Mouse (Mus musculus): ENCODE measurements around the gene Ptprk. TPM values are rescaled to one million over a fixed set of nuclear protein-coding genes. Genes with fewer than 3 reads are reported as not detected.
A peak's percentile ranks its signal among the peaks of the same experiment; 100 is the strongest.

Ptprk gene
- total RNA-seq (2021) = 10 to 100 TPM; 78.3 to 87.8 TPM

- intact Hi-C loops (cut with DNase I) = loop anchor here (5.0 to 10.0 kb wide), 5 partner anchors 52 to 943 kb away; no protein-coding TSS in a partner anchor
Observed at GRCm38 (mm10) chr10:28074653-28075451, at the start of gene Ptprk. Gene Ptprk (plus strand): TSS chr10:28074820.

DNA sequence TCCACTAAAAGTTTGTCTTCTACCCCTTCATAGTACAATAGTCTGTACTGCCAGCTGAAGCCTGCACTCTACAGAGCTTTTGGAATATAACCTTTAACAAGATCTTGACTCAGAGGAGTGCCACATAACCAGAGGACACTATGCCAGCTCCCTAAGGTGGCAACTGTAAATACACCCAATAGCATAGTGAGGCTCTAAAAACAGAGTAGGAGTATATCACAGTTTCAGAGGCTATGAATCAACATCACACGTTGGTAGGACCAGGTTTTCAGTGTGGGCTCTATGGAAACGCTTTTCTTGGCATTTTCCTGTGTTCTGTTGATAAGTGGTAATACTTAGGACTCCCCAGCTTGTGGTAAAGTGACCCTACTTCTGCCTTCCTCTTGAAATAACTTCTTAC is 46.8 kb upstream of the Ptprk start:
- peak; percentile 4 to 49 for DNase-seq (ENCODE audit: low spot score in 2 of 2)
- intact Hi-C loops (cut with DNase I) = no loop called here

More at GRCm38 (mm10) chr10:28074653-28075451, at the start of gene Ptprk:
- peak; percentile 92 to 95 for DNase-seq (ENCODE audit: low spot score in 2 of 2)

GRCm38 (mm10) chr10:28036456-28036855 is 38.2 kb upstream of the Ptprk start:
- DNase-seq (ENCODE audit: low spot score in 2 of 2) = no peak

DNA sequence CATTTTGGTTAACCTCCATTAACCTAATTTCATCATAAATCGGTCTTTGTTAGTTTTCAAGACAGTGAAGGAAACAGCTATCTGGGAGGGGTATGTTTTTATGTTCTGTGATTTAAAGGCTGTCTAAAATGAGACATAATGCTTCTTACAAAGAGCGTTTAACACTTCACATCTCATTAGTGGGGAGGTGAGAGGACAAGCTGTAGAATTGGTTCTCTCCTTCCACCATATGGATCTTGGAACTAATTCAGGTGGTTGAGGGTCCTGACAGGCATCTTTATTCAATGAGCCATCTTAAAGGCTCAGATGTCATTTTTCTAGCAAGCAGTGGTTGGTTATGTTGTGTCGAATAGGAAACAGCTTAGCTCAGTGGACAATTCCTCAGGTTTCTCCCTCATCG is 19.9 kb upstream of the Ptprk start:
- intact Hi-C loops (cut with DNase I) = no loop called here
- no peak for DNase-seq (ENCODE audit: low spot score in 2 of 2)

More at GRCm38 (mm10) chr10:28036456-28036855, 38.2 kb upstream of the Ptprk start:
- intact Hi-C loops (cut with DNase I) = no loop called here

DNA sequence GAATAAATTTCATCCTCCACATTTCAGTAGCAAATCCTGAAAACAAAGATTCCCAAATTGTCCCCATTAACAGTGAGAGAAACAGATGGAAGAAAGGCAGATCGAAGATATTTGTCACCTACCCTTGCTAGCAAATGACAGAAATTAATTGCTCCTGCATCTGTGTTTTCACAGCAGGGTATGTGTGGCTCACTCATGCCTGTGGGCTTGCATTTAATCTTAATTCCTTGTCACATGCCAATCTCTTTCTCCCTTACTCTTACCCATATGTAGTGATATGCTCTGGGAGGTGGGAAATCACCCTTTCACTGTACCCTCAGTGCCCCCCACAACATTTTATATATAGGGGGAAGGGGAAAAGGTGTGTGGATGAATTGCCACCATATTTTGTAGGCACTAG is 15.4 kb upstream of the Ptprk start:
- DNase-seq (ENCODE audit: low spot score in 2 of 2) = no peak

DNA sequence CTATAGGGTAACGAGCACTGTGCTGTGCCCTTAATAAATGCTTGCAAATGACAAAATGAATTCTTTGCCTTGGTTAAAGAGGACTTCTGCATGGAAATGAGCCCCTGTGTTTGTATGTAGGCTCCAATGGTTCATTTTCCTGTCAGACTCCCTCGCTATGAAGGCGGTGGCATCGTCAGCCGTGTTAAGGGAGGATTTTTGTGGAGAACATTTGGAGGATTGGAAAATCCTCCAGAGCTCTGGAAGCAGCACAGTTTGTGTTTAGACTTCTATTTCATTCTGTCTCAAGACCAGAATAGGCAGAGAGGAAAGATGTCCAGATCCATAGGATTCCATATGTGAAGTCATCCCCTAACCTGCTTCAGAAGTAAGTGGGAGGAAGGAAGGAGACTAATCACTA is 6.6 kb upstream of the Ptprk start:
- intact Hi-C loops (cut with DNase I) = loop anchor here (10.0 kb wide), 1 partner anchor 627 kb away; no protein-coding TSS in a partner anchor
- DNase-seq (ENCODE audit: low spot score in 2 of 2) = peak; percentile 26 to 85

More for the DNA sequence above, 15.4 kb upstream of the Ptprk start:
- intact Hi-C loops (cut with DNase I) = no loop called here

- peak; percentile 50 to 80 for DNase-seq (ENCODE audit: low spot score in 2 of 2)
- intact Hi-C loops (cut with DNase I) = loop anchor here (5.0 to 10.0 kb wide), 4 partner anchors 589 to 942 kb away; no protein-coding TSS in a partner anchor
Observed at GRCm38 (mm10) chr10:28073991-28074652, 498 bp upstream of the Ptprk start.

DNA sequence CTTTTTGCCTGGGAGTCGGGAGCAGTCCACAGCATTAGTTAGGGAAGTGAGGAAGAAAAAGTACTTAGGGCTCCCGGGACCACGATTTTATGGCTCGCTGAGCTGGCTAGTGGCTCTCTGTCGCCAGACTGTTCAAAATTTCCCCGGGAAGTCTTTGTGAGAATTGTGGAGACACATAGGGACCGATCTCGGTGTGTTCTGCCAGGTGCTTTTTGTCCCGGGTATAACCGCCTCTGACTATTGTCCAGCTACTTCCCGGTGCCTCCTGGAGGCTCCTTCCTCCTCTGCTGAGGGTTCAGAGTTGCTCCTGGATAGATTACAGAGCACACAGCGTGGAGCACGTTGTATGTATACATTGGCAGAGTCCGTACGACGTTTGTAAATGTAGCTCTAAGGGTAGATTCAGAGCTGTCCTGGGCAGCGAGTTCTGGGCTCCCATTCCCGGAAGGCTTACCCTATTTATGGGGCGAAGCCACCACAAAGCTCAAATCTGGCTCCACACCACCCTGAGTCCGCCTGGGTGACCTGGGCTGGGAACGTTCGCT is 943 bp downstream of the Ptprk start:
- peak; percentile 31 to 37 for DNase-seq (ENCODE audit: low spot score in 2 of 2)
- intact Hi-C loops (cut with DNase I) = loop anchor here (5.0 to 10.0 kb wide), 4 partner anchors 52 to 769 kb away; no protein-coding TSS in a partner anchor

GRCm38 (mm10) chr10:28076036-28076855 is 1.6 kb downstream of the Ptprk start:
- DNase-seq (ENCODE audit: low spot score in 2 of 2) = peak in 1 of 2 experiments; percentile 36

GRCm38 (mm10) chr10:28078270-28078669 is 3.6 kb downstream of the Ptprk start:
- intact Hi-C loops (cut with DNase I) = loop anchor here (5.0 to 10.0 kb wide), 4 partner anchors 49 to 767 kb away; no protein-coding TSS in a partner anchor
- DNase-seq (ENCODE audit: low spot score in 2 of 2) = no peak

More at GRCm38 (mm10) chr10:28076036-28076855, 1.6 kb downstream of the Ptprk start:
- intact Hi-C loops (cut with DNase I) = loop anchor here (5.0 to 10.0 kb wide), 4 partner anchors 51 to 769 kb away; no protein-coding TSS in a partner anchor

- DNase-seq (ENCODE audit: low spot score in 2 of 2) = no peak
- intact Hi-C loops (cut with DNase I) = no loop called here
Observed at GRCm38 (mm10) chr10:28081221-28081620, 6.6 kb downstream of the Ptprk start.

DNA sequence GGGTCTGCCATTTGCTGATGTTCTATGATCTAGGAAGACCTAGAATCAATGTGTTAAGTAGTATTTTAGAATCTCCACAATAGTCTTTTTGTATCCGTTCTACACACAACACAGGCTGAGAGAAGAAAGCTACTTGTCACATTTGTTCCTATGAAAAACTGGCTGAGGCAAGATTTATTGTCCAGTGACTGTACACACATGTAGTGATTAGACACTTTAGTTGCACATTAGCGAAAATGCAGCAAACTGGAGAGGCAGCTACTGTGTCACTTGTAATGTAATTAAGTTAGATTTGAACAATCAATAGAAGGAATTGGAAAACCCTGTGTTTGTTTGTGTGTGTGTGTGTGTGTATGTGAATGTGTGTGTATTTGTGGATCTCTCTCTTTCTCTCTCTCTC is 8.6 kb downstream of the Ptprk start:
- DNase-seq (ENCODE audit: low spot score in 2 of 2) = no peak
- intact Hi-C loops (cut with DNase I) = no loop called here

DNA sequence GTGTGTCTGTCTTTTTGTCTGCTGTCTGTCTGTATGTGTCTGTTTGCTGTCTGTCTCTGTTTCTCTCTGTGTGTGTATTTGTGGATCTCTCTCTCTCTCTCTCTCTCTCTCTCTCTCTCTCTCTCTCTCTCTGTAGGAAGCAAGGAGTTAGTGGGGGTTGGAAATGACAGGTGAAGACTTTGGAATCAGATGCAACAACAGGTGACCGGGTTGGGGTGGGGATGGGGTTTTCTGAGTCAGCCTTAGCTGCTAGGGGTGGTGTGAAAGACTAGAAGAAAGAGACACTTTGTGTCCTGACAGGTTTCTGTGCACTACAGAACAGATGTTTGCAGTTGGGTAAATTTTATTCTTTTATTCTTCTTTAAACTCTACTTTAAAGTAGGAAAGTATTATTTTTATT is 9.0 kb downstream of the Ptprk start:
- intact Hi-C loops (cut with DNase I) = no loop called here
- DNase-seq (ENCODE audit: low spot score in 2 of 2) = no peak

GRCm38 (mm10) chr10:28087341-28087740 is 12.7 kb downstream of the Ptprk start:
- intact Hi-C loops (cut with DNase I) = no loop called here
- no peak for DNase-seq (ENCODE audit: low spot score in 2 of 2)

DNA sequence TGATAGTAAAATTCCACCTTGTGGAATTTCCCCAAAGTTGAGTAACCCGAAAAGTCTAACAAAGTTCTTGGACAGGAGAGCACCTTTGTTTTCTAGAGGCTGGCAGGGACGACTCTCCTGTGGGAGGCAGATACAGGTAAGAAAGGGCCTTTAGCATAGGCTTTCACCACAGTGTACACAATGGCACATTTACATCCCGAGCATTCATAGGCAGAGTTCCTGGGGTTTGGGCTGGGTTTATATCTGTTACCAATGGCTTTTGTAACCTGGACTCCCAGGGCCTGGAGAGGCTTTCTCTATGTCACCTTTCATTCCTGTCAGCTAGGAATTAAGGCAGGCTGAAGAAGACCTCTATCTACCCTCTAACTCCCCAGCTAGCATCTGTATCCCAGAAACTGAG is 13.1 kb downstream of the Ptprk start:
- intact Hi-C loops (cut with DNase I) = no loop called here
- DNase-seq (ENCODE audit: low spot score in 2 of 2) = no peak

DNA sequence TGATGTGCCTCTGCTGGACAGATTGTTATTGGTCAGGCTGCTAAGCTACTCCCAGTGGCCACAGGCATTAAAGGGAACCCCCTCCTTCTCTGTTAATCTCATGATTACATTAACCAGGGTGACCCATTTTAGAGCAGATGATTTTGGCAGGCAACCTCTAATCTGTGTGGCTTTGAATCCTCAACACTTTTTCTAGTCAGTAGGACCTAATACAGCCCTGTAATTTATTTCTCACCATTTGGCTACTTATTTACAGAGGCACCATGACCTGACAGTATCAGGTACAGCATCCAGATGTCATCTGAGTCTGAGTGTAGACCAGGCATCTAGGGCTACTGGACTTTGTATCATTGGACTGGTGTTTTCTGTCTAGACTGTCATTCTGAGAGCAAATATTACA is 21.4 kb downstream of the Ptprk start:
- DNase-seq (ENCODE audit: low spot score in 2 of 2) = no peak
- intact Hi-C loops (cut with DNase I) = no loop called here

- no peak for DNase-seq (ENCODE audit: low spot score in 2 of 2)
- intact Hi-C loops (cut with DNase I) = no loop called here
Observed at GRCm38 (mm10) chr10:28097637-28098036, 23.0 kb downstream of the Ptprk start.

DNA sequence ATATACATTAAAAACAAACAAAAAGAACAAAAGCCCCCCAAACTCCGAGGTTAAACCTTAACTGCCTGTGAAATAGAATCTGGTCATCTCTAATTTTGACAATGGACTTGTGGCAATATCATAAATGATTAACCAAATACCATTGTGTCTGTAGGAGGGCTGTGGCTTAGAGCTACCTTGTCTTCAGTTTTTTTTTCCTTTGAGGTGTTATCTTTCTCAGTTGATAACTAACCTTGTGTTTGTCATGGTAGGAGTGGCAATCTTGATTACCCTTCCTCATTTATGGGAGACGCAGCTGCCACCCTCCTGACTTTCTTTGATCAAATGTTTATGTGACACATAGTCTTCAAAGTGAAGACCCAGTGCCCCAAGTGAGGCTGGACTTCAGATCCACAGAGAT is 24.3 kb downstream of the Ptprk start:
- intact Hi-C loops (cut with DNase I) = no loop called here
- no peak for DNase-seq (ENCODE audit: low spot score in 2 of 2)

- no peak for DNase-seq (ENCODE audit: low spot score in 2 of 2)
- intact Hi-C loops (cut with DNase I) = no loop called here
Observed at GRCm38 (mm10) chr10:28103406-28103906, 28.8 kb downstream of the Ptprk start.
